Mouse (Mus musculus) frontal cortex, postnatal 25 days (tissue): Measurements from ENCODE around the gene Fktn.
"Not testable (repeated sequence)": the region's sequence is repeated elsewhere in the genome, so short reads cannot be mapped to it uniquely, and the experiment has no call there.

ENCODE experiments used
- DNase-seq, 2 experiments: peaks; one replicate each; pipeline ENCODE4 v3.0.0; 2022; ENCODE audit warnings: low spot score in 2 of 2

Fktn gene

GRCm38 (mm10) chr4:53713704-53714050 lies at the start of gene Fktn:
Fktn (plus strand) TSS chr4:53713998.
- DNase-seq = no peak

- no peak for DNase-seq
Measured at GRCm38 (mm10) chr4:53682092-53682491, 31.7 kb upstream of the Fktn start.

- DNase-seq = no peak
Measured at GRCm38 (mm10) chr4:53688965-53689364, 24.8 kb upstream of the Fktn start.

GRCm38 (mm10) chr4:53691418-53691817 lies 22.4 kb upstream of the Fktn start:
- no peak for DNase-seq

- DNase-seq = not testable (repeated sequence)
Measured at GRCm38 (mm10) chr4:53709166-53709565, 4.6 kb upstream of the Fktn start.

- DNase-seq = no peak
Measured at GRCm38 (mm10) chr4:53710021-53710420, 3.8 kb upstream of the Fktn start.

GRCm38 (mm10) chr4:53710555-53711328 lies 3.1 kb upstream of the Fktn start:
- no peak for DNase-seq

- DNase-seq = peak; percentile 83 to 88
Measured at GRCm38 (mm10) chr4:53714051-53714814, 435 bp downstream of the Fktn start.

- DNase-seq = no peak
Measured at GRCm38 (mm10) chr4:53715977-53716376, 2.2 kb downstream of the Fktn start.

GRCm38 (mm10) chr4:53717546-53717945 lies 3.7 kb downstream of the Fktn start:
- no peak for DNase-seq

GRCm38 (mm10) chr4:53718261-53718660 lies 4.5 kb downstream of the Fktn start:
- no peak for DNase-seq

GRCm38 (mm10) chr4:53722506-53722905 lies 8.7 kb downstream of the Fktn start:
- DNase-seq = no peak

- DNase-seq = not testable (repeated sequence)
Measured at GRCm38 (mm10) chr4:53726100-53726499, 12.3 kb downstream of the Fktn start.

GRCm38 (mm10) chr4:53728121-53728520 lies 14.3 kb downstream of the Fktn start:
- no peak for DNase-seq

- DNase-seq = peak in 1 of 2 experiments; percentile 43
Measured at GRCm38 (mm10) chr4:53738956-53739616, 25.3 kb downstream of the Fktn start.

- no peak for DNase-seq
Measured at GRCm38 (mm10) chr4:53749831-53750230, 36.0 kb downstream of the Fktn start.

GRCm38 (mm10) chr4:53750391-53751120 lies 36.8 kb downstream of the Fktn start:
- peak; percentile 19 to 20 for DNase-seq

GRCm38 (mm10) chr4:53757030-53757429 lies 43.2 kb downstream of the Fktn start:
- no peak for DNase-seq

- no peak for DNase-seq
Measured at GRCm38 (mm10) chr4:53758764-53759163, 45.0 kb downstream of the Fktn start.

GRCm38 (mm10) chr4:53759678-53760077 lies 45.9 kb downstream of the Fktn start:
- DNase-seq = no peak

- no peak for DNase-seq
Measured at GRCm38 (mm10) chr4:53762501-53762900, 48.7 kb downstream of the Fktn start.
